Mouse (Mus musculus) G1E (cell line): ENCODE measurements at regions not wholly inside any gene's neighbourhood (a gene's known extent, or its start where the extent isn't known, plus 50 kb on each side); places are given as distances from the start of the nearest gene placed in this dataset.
"Not testable (repeated sequence)": the region's sequence is repeated elsewhere in the genome, so short reads cannot be mapped to it uniquely, and the experiment has no call there.

Source experiments
- ATAC-seq: 2 replicates; pipeline ENCODE4 v1.8.0; 2016; ENCODE audit warnings: mild to moderate bottlenecking; ENCODE audit not compliant: insufficient number of reproducible peaks, poor library complexity, low FRiP score, severe bottlenecking; ENCODE audit errors: extremely low read depth
- DNase-seq: peaks from one replicate; pipeline ENCODE4 v3.0.0; 2012; ENCODE audit warnings: low spot score
- H3K27me3 ChIP-seq: 2 replicates; pipeline ENCODE4 v1.6.1; 2012; ENCODE audit warnings: mild to moderate bottlenecking, low read length, inconsistent platforms; ENCODE audit not compliant: insufficient read depth
- H3K36me3 ChIP-seq: replicated peaks from 2 replicates; pipeline ENCODE3; 2012; ENCODE audit warnings: mild to moderate bottlenecking, inconsistent platforms
- H3K4me1 ChIP-seq: 2 replicates; pipeline ENCODE4 v1.6.1; 2012; ENCODE audit warnings: low read depth, low read length, inconsistent platforms, mixed read lengths; ENCODE audit not compliant: insufficient read depth
- H3K4me3 ChIP-seq: 2 replicates; pipeline ENCODE4 v1.5.1; 2012; ENCODE audit warnings: low read depth, mild to moderate bottlenecking, inconsistent platforms, low read length, moderate library complexity, mixed read lengths
- H3K9me3 ChIP-seq: replicated peaks from 2 replicates; pipeline ENCODE4 v1.6.1; 2012; ENCODE audit warnings: inconsistent platforms
- CTCF ChIP-seq: IDR thresholded peaks from 2 replicates; pipeline ENCODE4 v1.5.1; 2012; ENCODE audit warnings: low read depth, low read length, inconsistent platforms, mixed read lengths
- GATA1 ChIP-seq: IDR thresholded peaks from 2 replicates; pipeline ENCODE4 v1.6.1; 2012; ENCODE audit warnings: borderline replicate concordance, low read length, inconsistent platforms, mixed read lengths
- GATA2 ChIP-seq: IDR thresholded peaks from 2 replicates; pipeline ENCODE4 v1.6.1; 2012; ENCODE audit warnings: low read depth, low read length, inconsistent platforms, borderline replicate concordance
- POLR2AphosphoS5 ChIP-seq: IDR thresholded peaks from 2 replicates; pipeline ENCODE4 v1.6.1; 2012; ENCODE audit warnings: low read depth, low read length, inconsistent platforms; ENCODE audit not compliant: insufficient replicate concordance
- TAL1 ChIP-seq: conservative IDR thresholded peaks from 2 replicates; pipeline ENCODE4 v1.6.1; 2012; ENCODE audit warnings: low read depth, low read length, inconsistent platforms, mixed read lengths

DNA sequence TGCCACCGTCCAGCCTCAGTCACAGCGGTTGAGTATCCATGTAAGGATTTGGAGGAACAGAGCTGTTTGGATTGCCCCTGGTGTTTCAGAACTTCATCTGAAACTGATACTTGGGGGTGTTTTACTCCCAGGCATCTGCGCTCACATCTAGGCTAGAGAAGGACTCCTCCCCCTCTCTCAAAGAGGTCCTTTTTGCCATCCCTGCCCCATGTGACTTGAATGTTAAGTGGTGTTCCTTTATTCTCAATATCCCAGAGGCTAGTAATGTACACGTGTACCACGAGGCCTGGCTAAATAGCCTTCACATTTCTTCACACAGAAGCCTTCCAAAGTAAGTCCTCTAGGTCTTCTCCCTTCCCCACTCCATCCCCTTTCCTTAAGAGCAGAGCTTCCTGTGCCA lies 280.0 kb downstream of the Etnk1 start:
- peaks cover 66% of the 10 kb centered on the region for H3K9me3 ChIP-seq
- DNase-seq (no peak), ATAC-seq (no peak)
- TF ChIP-seq TAL1 (no peak), POLR2AphosphoS5 (no peak), CTCF (no peak), GATA2 (no peak), GATA1 (no peak)
- H3K4me3 ChIP-seq = no peak overlapping the region
- H3K4me1 ChIP-seq = no peaks in the 10 kb centered on the region
- no peaks in the 10 kb centered on the region for H3K36me3 ChIP-seq
- H3K27me3 ChIP-seq = no peaks in the 10 kb centered on the region

DNA sequence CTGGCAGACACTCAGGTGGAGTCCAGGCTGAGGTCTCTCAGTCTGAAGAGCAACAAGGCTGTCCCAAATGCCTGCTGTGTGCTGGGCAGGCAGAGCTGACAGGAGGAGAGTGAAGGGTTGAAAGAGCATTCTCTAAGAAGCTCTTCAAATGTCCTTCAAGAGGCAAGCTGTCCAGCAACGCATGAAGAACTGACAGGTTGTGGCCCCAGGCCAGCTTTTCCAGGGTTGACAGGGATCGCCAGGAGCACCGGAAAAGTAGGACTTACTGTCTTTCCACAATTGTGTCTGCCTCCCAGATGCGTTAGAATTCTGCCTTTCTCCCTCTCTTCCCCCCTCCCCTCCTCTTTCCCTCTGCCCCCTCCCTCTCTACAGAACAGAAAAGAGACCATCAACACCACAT lies 282.1 kb downstream of the Etnk1 start:
- Histone ChIP-seq H3K36me3 (no peaks in the 10 kb centered on the region), H3K4me3 (no peak overlapping the region), H3K9me3 (peaks cover 73% of the 10 kb centered on the region), H3K27me3 (no peaks in the 10 kb centered on the region), H3K4me1 (no peaks in the 10 kb centered on the region)
- ATAC-seq = no peak
- no peak for DNase-seq
- TF ChIP-seq POLR2AphosphoS5 (no peak), CTCF (no peak), GATA1 (no peak), GATA2 (no peak), TAL1 (no peak)

DNA sequence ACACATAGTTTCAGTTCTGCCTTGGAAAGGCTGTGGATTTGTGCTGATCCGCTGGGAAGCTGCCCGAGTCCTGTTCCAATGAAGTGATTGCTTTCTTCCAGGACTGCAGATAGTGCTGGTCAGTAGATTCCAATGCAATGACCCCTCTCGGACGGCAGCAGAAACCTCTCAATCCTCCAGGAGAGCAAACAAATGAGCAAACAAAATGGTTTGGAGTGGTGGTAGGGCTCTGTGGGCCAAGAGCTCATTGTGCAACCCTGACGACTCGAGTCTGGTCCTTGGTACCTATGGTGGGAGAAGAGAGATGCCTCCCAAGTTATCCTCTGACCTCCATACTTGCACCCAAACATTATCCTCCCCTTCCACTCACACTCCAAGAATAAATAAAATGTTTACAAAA lies 284.8 kb downstream of the Etnk1 start:
- H3K9me3 ChIP-seq = peaks cover 73% of the 10 kb centered on the region
- H3K36me3 ChIP-seq = no peaks in the 10 kb centered on the region
- TF ChIP-seq CTCF = no peak
- no peak for TF ChIP-seq GATA2
- no peak for TF ChIP-seq POLR2AphosphoS5
- no peak for TF ChIP-seq TAL1
- no peak for TF ChIP-seq GATA1
- ATAC-seq = no peak
- H3K27me3 ChIP-seq = no peaks in the 10 kb centered on the region
- H3K4me1 ChIP-seq = no peaks in the 10 kb centered on the region
- no peak overlapping the region for H3K4me3 ChIP-seq
- no peak for DNase-seq

DNA sequence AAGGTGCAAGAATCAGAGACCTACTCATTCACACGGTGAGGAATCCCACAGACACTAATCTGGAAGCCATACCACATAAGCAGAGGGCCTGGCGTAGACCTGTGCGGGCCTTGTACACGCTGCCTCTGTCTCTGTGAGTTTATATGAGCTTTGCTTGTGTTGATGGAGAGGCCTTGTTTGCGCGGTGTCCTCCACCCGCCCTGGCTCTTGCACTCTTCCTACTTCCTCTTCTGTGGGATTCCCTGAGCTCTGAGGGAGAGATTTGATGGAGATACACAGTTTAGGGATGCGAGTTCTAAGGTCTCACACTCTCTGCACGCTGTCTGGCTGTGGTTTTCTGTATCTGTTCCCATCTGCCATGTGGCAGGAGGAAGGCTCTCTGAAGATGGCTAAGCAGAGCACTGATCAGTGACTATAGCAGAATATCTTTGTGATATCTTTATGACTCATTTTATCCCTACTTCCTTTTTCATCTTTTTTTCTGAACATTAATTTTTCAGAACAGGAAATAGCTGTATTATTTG lies 287.7 kb downstream of the Etnk1 start:
- Histone ChIP-seq H3K9me3 (peaks cover 64% of the 10 kb centered on the region), H3K27me3 (no peaks in the 10 kb centered on the region), H3K4me3 (no peak overlapping the region), H3K4me1 (no peaks in the 10 kb centered on the region), H3K36me3 (no peaks in the 10 kb centered on the region)
- ATAC-seq (no peak), DNase-seq (no peak)
- TF ChIP-seq GATA1 (no peak), CTCF (no peak), POLR2AphosphoS5 (no peak)

DNA sequence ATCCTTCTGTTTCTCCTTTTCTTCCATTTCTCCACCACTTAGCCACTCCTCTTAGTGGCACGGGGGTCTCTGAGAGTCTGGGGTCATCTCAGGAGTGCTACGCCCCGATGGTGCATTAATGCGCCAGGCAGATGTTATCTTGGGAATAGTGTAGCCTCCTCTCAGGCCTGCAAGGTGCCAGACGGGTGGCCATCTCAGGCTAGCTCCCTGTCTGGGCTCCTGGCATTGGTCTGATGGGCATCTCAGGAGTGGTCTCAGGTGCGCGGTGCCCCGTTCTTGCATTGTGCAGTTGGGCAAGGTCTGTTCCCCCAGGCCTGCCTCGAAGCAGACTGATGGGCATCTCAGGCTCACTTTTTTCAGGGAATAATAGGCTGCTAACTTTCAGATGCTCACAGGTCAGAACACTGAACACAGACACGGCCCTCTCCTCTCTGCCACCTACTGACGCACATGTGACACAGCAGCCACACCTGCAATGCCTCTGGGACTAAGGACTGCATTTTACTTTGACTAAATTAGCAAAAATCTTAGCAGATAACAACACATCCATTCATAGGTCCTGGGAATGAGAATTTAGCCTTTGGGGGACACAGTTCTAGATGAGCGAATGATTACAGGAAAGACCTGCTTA lies 298.0 kb downstream of the Etnk1 start:
- DNase-seq (no peak), ATAC-seq (no peak)
- peaks cover 38% of the 10 kb centered on the region for H3K9me3 ChIP-seq
- no peaks in the 10 kb centered on the region for H3K27me3 ChIP-seq
- TF ChIP-seq POLR2AphosphoS5 = no peak
- no peak for TF ChIP-seq GATA2
- TF ChIP-seq CTCF = no peak
- TF ChIP-seq TAL1 = no peak
- H3K36me3 ChIP-seq = no peaks in the 10 kb centered on the region
- no peak overlapping the region for H3K4me3 ChIP-seq
- no peaks in the 10 kb centered on the region for H3K4me1 ChIP-seq

DNA sequence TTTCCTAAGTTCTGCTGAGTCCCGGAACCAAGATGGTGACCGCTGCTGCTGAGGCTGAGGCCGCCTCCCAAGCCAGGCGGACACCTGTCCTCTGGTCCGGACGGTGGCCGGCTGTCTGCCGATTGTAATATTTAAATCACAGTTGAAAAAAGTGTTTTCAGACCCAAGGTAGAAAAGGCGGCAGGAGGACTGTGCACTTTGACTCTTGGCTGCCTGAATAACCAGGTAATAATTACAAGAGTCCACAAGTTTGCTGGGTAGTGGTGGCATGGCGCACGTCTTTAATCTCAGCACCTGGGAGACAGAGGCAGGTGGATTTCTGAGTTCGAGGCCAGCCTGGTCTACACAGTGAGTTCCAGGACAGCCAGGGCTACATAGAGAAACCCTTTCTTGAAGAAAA lies 305.7 kb downstream of the Etnk1 start:
- not testable (repeated sequence) for ATAC-seq, H3K27me3 ChIP-seq, H3K4me1 ChIP-seq, H3K36me3 ChIP-seq, DNase-seq, H3K4me3 ChIP-seq
- peaks cover 33% of the 10 kb centered on the region for H3K9me3 ChIP-seq

DNA sequence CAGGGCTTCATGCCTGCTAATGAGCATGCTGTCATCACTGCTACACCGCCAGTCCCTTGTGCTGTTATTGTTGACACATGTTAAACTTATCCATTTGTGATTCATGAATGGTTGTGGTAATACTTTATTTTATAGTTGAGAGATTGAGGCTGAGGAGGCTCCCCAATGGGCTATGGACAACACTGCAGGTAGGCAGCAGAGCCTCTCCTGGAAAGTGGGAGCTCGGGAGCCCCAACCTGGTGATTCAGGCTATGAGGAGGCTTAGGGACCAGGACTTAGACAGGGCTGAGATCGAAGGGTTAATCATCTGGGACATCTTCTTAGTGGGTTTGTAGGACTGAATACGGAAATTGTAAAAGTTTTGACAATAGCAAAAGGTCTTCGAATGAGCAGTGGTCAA lies 307.4 kb downstream of the Etnk1 start:
- H3K27me3 ChIP-seq = no peaks in the 10 kb centered on the region
- no peaks in the 10 kb centered on the region for H3K4me1 ChIP-seq
- no peak for ATAC-seq
- no peaks in the 10 kb centered on the region for H3K36me3 ChIP-seq
- no peak for TF ChIP-seq GATA1
- TF ChIP-seq CTCF = no peak
- no peak for TF ChIP-seq POLR2AphosphoS5
- TF ChIP-seq TAL1 = no peak
- TF ChIP-seq GATA2 = no peak
- no peak for DNase-seq
- H3K9me3 ChIP-seq = peaks cover 37% of the 10 kb centered on the region
- no peak overlapping the region for H3K4me3 ChIP-seq
